Mouse (Mus musculus) lung, embryonic 15.5 days (tissue): ENCODE measurements around the gene Ints2. TPM values are rescaled to one million over a fixed set of nuclear protein-coding genes. Genes with fewer than 3 reads are reported as not detected.
"Not testable (repeated sequence)": the region's sequence is repeated elsewhere in the genome, so short reads cannot be mapped to it uniquely, and the experiment has no call there.

ENCODE experiments used
- ATAC-seq: fragments of 200-750 bp; cut with Nextera tagmentation; 2 replicates; pipeline ENCODE4 v1.8.0; 2017; ENCODE audit warnings: moderate number of reproducible peaks, borderline replicate concordance; ENCODE audit not compliant: low FRiP score, low TSS enrichment; ENCODE audit errors: extremely low read depth
- H3K27ac ChIP-seq: fragments of 300-500 bp; sonication (generic); 2 replicates; pipeline ENCODE4 v1.5.1; 2015; ENCODE audit warnings: moderate library complexity, mild to moderate bottlenecking, inconsistent platforms
- H3K27me3 ChIP-seq: fragments of 300-500 bp; sonication (generic); 2 replicates; pipeline ENCODE4 v1.6.1; 2015; ENCODE audit warnings: inconsistent platforms
- H3K36me3 ChIP-seq: fragments of 300-500 bp; sonication (generic); 2 replicates; pipeline ENCODE4 v1.6.1; 2015; ENCODE audit warnings: inconsistent platforms
- H3K4me1 ChIP-seq: fragments of 300-500 bp; sonication (generic); 2 replicates; pipeline ENCODE4 v1.6.1; 2015; ENCODE audit warnings: inconsistent platforms
- H3K4me2 ChIP-seq: fragments of 300-500 bp; sonication (generic); 2 replicates; pipeline ENCODE4 v1.6.1; 2015; ENCODE audit warnings: inconsistent platforms, mild to moderate bottlenecking, moderate library complexity
- H3K4me3 ChIP-seq: fragments of 300-500 bp; sonication (generic); 2 replicates; pipeline ENCODE4 v1.5.1; 2015; ENCODE audit warnings: mild to moderate bottlenecking, inconsistent platforms
- H3K9ac ChIP-seq: fragments of 300-500 bp; sonication (generic); 2 replicates; pipeline ENCODE4 v1.6.1; 2015; ENCODE audit warnings: inconsistent platforms
- H3K9me3 ChIP-seq: fragments of 300-500 bp; sonication (generic); 2 replicates; pipeline ENCODE4 v1.6.1; 2016; ENCODE audit warnings: inconsistent platforms
- WGBS: fragments of 180-500 bp; shearing (Covaris S2); methylation state at CpG from one replicate; pipeline ENCODE4 v1.1.7; 2015; 5-methylcytosine and 5-hydroxymethylcytosine counted together
- polyA plus RNA-seq: library from polyadenylated mRNA; unstranded; fragments of >200 nt; fragmentation: Nextera tagmentation; extraction: Ambion mirVana; gene quantifications from 2 replicates; pipeline ENCODE4 v1.2.1, GENCODE M21; 2015

The Ints2 gene
- polyA plus RNA-seq, 1 experiment from 2014 or later = 28.7 TPM

- H3K4me3 ChIP-seq = no peak overlapping the region
- WGBS = 90% methylated on average over 2 of the region's 2 CpGs
- no peaks in the 10 kb centered on the region for H3K9me3 ChIP-seq
- no peak overlapping the region for H3K4me2 ChIP-seq
- H3K27me3 ChIP-seq = no peaks in the 10 kb centered on the region
- no peak overlapping the region for H3K9ac ChIP-seq
- no peak overlapping the region for H3K27ac ChIP-seq
- H3K36me3 ChIP-seq = peaks cover 67% of the 10 kb centered on the region
- no peak for ATAC-seq
- no peaks in the 10 kb centered on the region for H3K4me1 ChIP-seq
Observed at GRCm38 (mm10) chr11:86209123-86209522, 48.3 kb downstream of the Ints2 start.

GRCm38 (mm10) chr11:86205876-86206275 lies 51.5 kb downstream of the Ints2 start:
- no peak overlapping the region for H3K4me3 ChIP-seq
- H3K27me3 ChIP-seq = no peaks in the 10 kb centered on the region
- no peaks in the 10 kb centered on the region for H3K9me3 ChIP-seq
- H3K27ac ChIP-seq = no peak overlapping the region
- 94% methylated on average over 4 of the region's 4 CpGs for WGBS
- no peak overlapping the region for H3K4me2 ChIP-seq
- peaks cover 64% of the 10 kb centered on the region for H3K36me3 ChIP-seq
- peaks cover 11% of the 10 kb centered on the region; the same call in 1 of the 2 replicates for H3K4me1 ChIP-seq
- no peak for ATAC-seq
- no peak overlapping the region for H3K9ac ChIP-seq

GRCm38 (mm10) chr11:86205031-86205430 lies 52.3 kb downstream of the Ints2 start:
- Histone ChIP-seq H3K27ac (no peak overlapping the region), H3K4me1 (peaks cover 12% of the 10 kb centered on the region), H3K9me3 (no peaks in the 10 kb centered on the region), H3K4me2 (no peak overlapping the region), H3K9ac (no peak overlapping the region), H3K27me3 (no peaks in the 10 kb centered on the region), H3K4me3 (no peak overlapping the region), H3K36me3 (peaks cover 64% of the 10 kb centered on the region)
- WGBS = 95% methylated on average over 5 of the region's 5 CpGs
- no peak for ATAC-seq

GRCm38 (mm10) chr11:86201901-86202675 lies 55.3 kb downstream of the Ints2 start:
- H3K4me1 ChIP-seq = peaks cover 17% of the 10 kb centered on the region
- H3K9ac ChIP-seq = peak overlapping the region; percentile 86
- H3K4me3 ChIP-seq = peak overlapping the region; percentile 96
- H3K9me3 ChIP-seq = no peaks in the 10 kb centered on the region
- peak overlapping the region; percentile 94 for H3K27ac ChIP-seq
- no peaks in the 10 kb centered on the region for H3K27me3 ChIP-seq
- H3K36me3 ChIP-seq = peaks cover 41% of the 10 kb centered on the region
- ATAC-seq = peak; percentile 15; the same call in 1 of the 2 replicates
- H3K4me2 ChIP-seq = peak overlapping the region; percentile 76
- 34% methylated on average over 16 of the region's 16 CpGs for WGBS

- Histone ChIP-seq H3K4me1 (peaks cover 17% of the 10 kb centered on the region), H3K9me3 (no peaks in the 10 kb centered on the region), H3K4me3 (peak within 1 kb of the TSS; percentile 96), H3K36me3 (peaks cover 37% of the 10 kb centered on the region), H3K4me2 (peak within 1 kb of the TSS; percentile 76), H3K9ac (peak within 1 kb of the TSS; percentile 86), H3K27me3 (no peaks in the 10 kb centered on the region), H3K27ac (peak within 1 kb of the TSS; percentile 96)
- WGBS = under 1% methylated on average over 59 of the region's 60 CpGs
- ATAC-seq = peak; percentile 99
Observed at GRCm38 (mm10) chr11:86201037-86201786, 56.2 kb downstream of the Ints2 start, which contains the start of gene Brip1. Gene Brip1, minus strand, starts transcription at chr11:86201193.

- peaks cover 30% of the 10 kb centered on the region for H3K36me3 ChIP-seq
- H3K4me2 ChIP-seq = peak overlapping the region; percentile 76
- WGBS = under 1% methylated on average over 20 of the region's 21 CpGs
- H3K9ac ChIP-seq = peak overlapping the region; percentile 73
- peak; percentile 72 for ATAC-seq
- H3K4me3 ChIP-seq = peak overlapping the region; percentile 96
- H3K27me3 ChIP-seq = no peaks in the 10 kb centered on the region
- peak overlapping the region; percentile 96 for H3K27ac ChIP-seq
- no peaks in the 10 kb centered on the region for H3K9me3 ChIP-seq
- peaks cover 17% of the 10 kb centered on the region for H3K4me1 ChIP-seq
Observed at GRCm38 (mm10) chr11:86200460-86201021, 56.8 kb downstream of the Ints2 start.

GRCm38 (mm10) chr11:86199733-86200132 lies 57.6 kb downstream of the Ints2 start:
- Histone ChIP-seq H3K27me3 (no peaks in the 10 kb centered on the region), H3K27ac (no peak overlapping the region), H3K36me3 (peaks cover 22% of the 10 kb centered on the region), H3K4me3 (peak overlapping the region; percentile 96), H3K4me2 (peak overlapping the region; percentile 76), H3K4me1 (peaks cover 17% of the 10 kb centered on the region), H3K9ac (peak overlapping the region; percentile 73; the same call in 1 of the 2 replicates), H3K9me3 (no peaks in the 10 kb centered on the region)
- no peak for ATAC-seq
- 41% methylated on average over 4 of the region's 4 CpGs for WGBS

GRCm38 (mm10) chr11:86185224-86185623 lies 72.2 kb downstream of the Ints2 start:
- H3K27ac ChIP-seq, H3K36me3 ChIP-seq, H3K4me3 ChIP-seq, ATAC-seq, H3K9ac ChIP-seq, H3K4me1 ChIP-seq, H3K9me3 ChIP-seq, H3K4me2 ChIP-seq, H3K27me3 ChIP-seq: not testable (repeated sequence)
- WGBS = 89% methylated on average over 7 of the region's 7 CpGs

GRCm38 (mm10) chr11:86175833-86176232 lies 81.5 kb downstream of the Ints2 start:
- Histone ChIP-seq H3K27ac (no peak overlapping the region), H3K9ac (no peak overlapping the region), H3K4me1 (no peaks in the 10 kb centered on the region; the same call in 1 of the 2 replicates), H3K36me3 (no peaks in the 10 kb centered on the region), H3K4me3 (no peak overlapping the region), H3K27me3 (no peaks in the 10 kb centered on the region), H3K9me3 (no peaks in the 10 kb centered on the region), H3K4me2 (no peak overlapping the region)
- no peak; the same call in 1 of the 2 replicates for ATAC-seq
- 36% methylated on average over 3 of the region's 3 CpGs for WGBS

GRCm38 (mm10) chr11:86174173-86174572 lies 83.2 kb downstream of the Ints2 start:
- Histone ChIP-seq H3K9me3 (no peaks in the 10 kb centered on the region), H3K27me3 (no peaks in the 10 kb centered on the region), H3K4me2 (no peak overlapping the region), H3K9ac (no peak overlapping the region), H3K4me3 (no peak overlapping the region), H3K27ac (no peak overlapping the region), H3K4me1 (no peaks in the 10 kb centered on the region; the same call in 1 of the 2 replicates), H3K36me3 (no peaks in the 10 kb centered on the region)
- ATAC-seq = no peak
- WGBS = 39% methylated on average over 2 of the region's 2 CpGs

- Histone ChIP-seq H3K9me3 (no peaks in the 10 kb centered on the region), H3K36me3 (peaks cover 3% of the 10 kb centered on the region; the same call in 1 of the 2 replicates), H3K4me3 (no peak overlapping the region), H3K4me2 (no peak overlapping the region), H3K27me3 (no peaks in the 10 kb centered on the region), H3K9ac (no peak overlapping the region), H3K27ac (no peak overlapping the region), H3K4me1 (no peaks in the 10 kb centered on the region; the same call in 1 of the 2 replicates)
- ATAC-seq = no peak
- 71% methylated on average over 2 of the region's 2 CpGs for WGBS
Observed at GRCm38 (mm10) chr11:86170743-86171142, 86.6 kb downstream of the Ints2 start.
